Mouse (Mus musculus): ENCODE data around the gene Rab17.

DNA sequence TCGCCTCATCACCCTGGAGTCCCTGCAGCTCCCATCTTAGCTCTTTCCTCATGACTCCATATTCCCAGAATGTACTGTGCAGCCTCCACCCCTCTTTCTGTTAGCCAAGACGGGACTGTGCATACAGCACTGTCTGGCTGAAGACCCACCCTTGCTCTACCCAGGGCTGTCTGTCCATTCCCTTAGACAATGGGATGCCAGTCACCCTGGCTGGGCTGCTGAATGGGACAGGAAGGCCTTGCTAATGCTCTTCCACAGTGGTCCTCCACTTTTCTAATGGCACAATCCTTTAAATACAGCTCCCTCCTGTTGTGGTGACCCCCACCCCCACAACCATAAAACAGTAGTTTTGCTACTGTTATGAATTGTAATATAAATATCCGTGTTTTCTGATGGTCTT is 41.9 kb upstream of the Rab17 start:
- no peak for TF ChIP-seq CTCF (IDR thresholded peaks at IDR 0.05; ENCODE audit: low read depth)
- TF ChIP-seq EP300 (IDR thresholded peaks at IDR 0.05; ENCODE audit: low read depth) = no peak
